Mouse (Mus musculus): ENCODE results near the gene Tyw1. TPM values are rescaled to one million over a fixed set of nuclear protein-coding genes. Genes with fewer than 3 reads are reported as not detected.

The Tyw1 gene
- polyA plus RNA-seq, 1 experiment from 2014 or later: 11.2 TPM

DNA sequence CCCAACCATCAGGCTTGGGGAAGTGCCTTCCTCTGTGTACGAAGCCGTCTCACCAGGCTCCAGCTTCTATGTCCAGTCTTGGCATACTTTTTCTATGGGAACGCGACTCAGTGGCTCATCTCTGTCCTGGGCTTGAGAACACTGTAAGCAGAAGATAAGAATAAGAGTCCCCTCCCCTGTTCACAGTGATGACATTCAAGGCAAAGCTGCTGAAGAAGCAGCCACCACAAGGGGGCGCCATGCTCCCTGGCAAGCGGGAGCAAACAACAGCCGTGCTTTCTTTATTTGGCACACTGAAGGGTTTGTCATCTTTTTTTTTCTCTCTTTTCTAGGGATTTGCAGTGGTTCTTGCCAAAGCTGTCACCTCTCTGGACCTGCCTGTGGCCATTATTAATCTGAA, 11.2 kb downstream of the Tyw1 start:
- no peaks in the 10 kb centered on the region for H3K27me3 ChIP-seq
- no peak overlapping the region for H3K9ac ChIP-seq
- H3K36me3 ChIP-seq (replicated peaks): peaks cover 69% of the 10 kb centered on the region
- H3K27ac ChIP-seq (replicated peaks): 0 out of 2 replicates have a peak overlapping the region, but pooled peaks have one; percentile 25
- WGBS (ENCODE audit: insufficient replicate concordance): 52% methylated on average over 7 of the region's 7 CpGs
- H3K4me2 ChIP-seq: no peak overlapping the region
- peak; percentile 49; the same call in 1 of the 2 replicates for ATAC-seq (ENCODE audit: insufficient read depth)
- H3K4me3 ChIP-seq (replicated peaks): no peak overlapping the region
- H3K9me3 ChIP-seq (replicated peaks): no peaks in the 10 kb centered on the region
- H3K4me1 ChIP-seq (replicated peaks): peaks cover 21% of the 10 kb centered on the region

DNA sequence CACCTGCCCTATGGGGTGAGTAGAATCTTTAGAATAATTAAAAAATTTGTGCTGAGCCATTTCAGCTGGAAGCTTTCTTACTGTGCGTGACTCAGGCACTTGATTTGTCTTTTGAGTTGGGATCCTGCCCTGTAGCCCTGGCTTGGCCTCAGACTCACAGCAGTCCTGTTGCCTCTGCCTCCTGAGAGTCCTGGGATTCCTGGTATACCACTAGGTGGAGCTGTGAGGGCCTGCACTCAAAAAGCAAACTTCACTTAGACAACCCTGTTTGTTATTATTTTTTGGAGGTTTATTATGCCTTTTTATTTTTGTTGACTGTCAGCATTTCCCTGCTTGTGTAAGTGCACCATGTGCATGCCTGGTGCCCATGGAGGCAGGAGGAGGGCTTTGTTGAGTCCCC, 11.9 kb downstream of the Tyw1 start:
- 85% methylated on average over 1 of the region's 1 CpGs for WGBS (ENCODE audit: insufficient replicate concordance)
- H3K4me1 ChIP-seq (replicated peaks): peaks cover 21% of the 10 kb centered on the region
- no peak for ATAC-seq (ENCODE audit: insufficient read depth)
- no peaks in the 10 kb centered on the region for H3K27me3 ChIP-seq
- H3K9ac ChIP-seq: no peak overlapping the region
- no peak overlapping the region for H3K4me2 ChIP-seq
- H3K4me3 ChIP-seq (replicated peaks): no peak overlapping the region
- H3K36me3 ChIP-seq (replicated peaks): peaks cover 71% of the 10 kb centered on the region
- no peak overlapping the region for H3K27ac ChIP-seq (replicated peaks)
- no peaks in the 10 kb centered on the region for H3K9me3 ChIP-seq (replicated peaks)

DNA sequence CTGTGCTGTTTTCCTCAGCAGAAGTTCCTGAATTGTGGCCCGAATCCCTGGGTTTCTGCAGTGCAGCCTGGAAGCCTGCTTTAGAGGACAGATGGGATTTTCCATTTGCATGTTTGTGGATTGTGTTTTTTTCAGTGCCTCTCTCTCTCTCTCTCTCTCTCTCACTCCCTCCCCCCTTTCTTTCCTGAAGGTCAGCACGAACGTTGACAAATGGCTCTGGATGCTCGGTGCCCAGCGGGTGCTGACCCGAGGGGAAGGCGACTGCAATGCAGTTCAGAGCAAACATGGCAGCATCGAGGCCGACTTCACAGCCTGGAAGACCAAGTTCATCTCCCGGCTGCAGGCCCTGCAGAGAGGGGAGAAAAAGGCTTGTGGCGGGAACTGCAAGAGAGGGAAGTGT, 13.6 kb downstream of the Tyw1 start:
- no peak overlapping the region for H3K27ac ChIP-seq (replicated peaks)
- no peaks in the 10 kb centered on the region for H3K9me3 ChIP-seq (replicated peaks)
- H3K4me3 ChIP-seq (replicated peaks): no peak overlapping the region
- H3K36me3 ChIP-seq (replicated peaks): peaks cover 62% of the 10 kb centered on the region
- no peak for ATAC-seq (ENCODE audit: insufficient read depth)
- no peak overlapping the region for H3K9ac ChIP-seq
- WGBS (ENCODE audit: insufficient replicate concordance): 79% methylated on average over 11 of the region's 11 CpGs
- no peaks in the 10 kb centered on the region for H3K27me3 ChIP-seq
- H3K4me2 ChIP-seq: no peak overlapping the region
- H3K4me1 ChIP-seq (replicated peaks): peaks cover 21% of the 10 kb centered on the region

DNA sequence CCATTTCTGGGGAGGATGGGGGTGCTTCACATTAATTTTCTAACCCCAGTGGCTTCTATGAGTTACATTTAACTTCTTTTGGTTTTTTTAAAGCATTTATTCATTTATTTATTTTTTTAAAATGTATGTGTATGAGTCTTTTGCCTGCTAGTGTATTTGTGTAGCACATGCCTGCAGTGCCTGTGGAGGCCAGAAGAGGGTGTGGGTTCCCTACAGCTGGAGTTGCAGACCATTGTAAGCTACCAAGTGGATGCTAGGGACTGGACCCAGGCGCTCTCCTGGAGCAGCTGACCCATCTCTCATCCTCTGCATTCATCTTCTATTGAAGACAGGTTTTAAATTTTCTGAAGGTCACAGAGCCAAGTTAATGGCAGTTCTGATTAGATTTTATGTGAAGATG, 16.9 kb downstream of the Tyw1 start:
- Histone ChIP-seq H3K9ac (no peak overlapping the region), H3K27me3 (no peaks in the 10 kb centered on the region), H3K9me3 (replicated peaks) (no peaks in the 10 kb centered on the region), H3K36me3 (replicated peaks) (peaks cover 67% of the 10 kb centered on the region), H3K27ac (replicated peaks) (no peak overlapping the region), H3K4me1 (replicated peaks) (no peaks in the 10 kb centered on the region), H3K4me2 (no peak overlapping the region), H3K4me3 (replicated peaks) (no peak overlapping the region)
- no peak for ATAC-seq (ENCODE audit: insufficient read depth)
- 91% methylated on average over 1 of the region's 1 CpGs for whole genome bisulfite sequencing (ENCODE audit: insufficient replicate concordance)

GRCm38 (mm10) chr5:130273046-130273445, 17.6 kb downstream of the Tyw1 start:
- H3K4me1 ChIP-seq (replicated peaks): no peaks in the 10 kb centered on the region
- no peaks in the 10 kb centered on the region for H3K27me3 ChIP-seq
- no peak for ATAC-seq (ENCODE audit: insufficient read depth)
- no peak overlapping the region for H3K9ac ChIP-seq
- H3K4me3 ChIP-seq (replicated peaks): no peak overlapping the region
- WGBS (ENCODE audit: insufficient replicate concordance): 85% methylated on average over 6 of the region's 6 CpGs
- H3K4me2 ChIP-seq: no peak overlapping the region
- no peaks in the 10 kb centered on the region for H3K9me3 ChIP-seq (replicated peaks)
- no peak overlapping the region for H3K27ac ChIP-seq (replicated peaks)
- peaks cover 66% of the 10 kb centered on the region for H3K36me3 ChIP-seq (replicated peaks)

- ATAC-seq (ENCODE audit: insufficient read depth): no peak
- Histone ChIP-seq H3K27me3 (no peaks in the 10 kb centered on the region), H3K9me3 (replicated peaks) (no peaks in the 10 kb centered on the region), H3K27ac (replicated peaks) (no peak overlapping the region), H3K4me2 (no peak overlapping the region), H3K36me3 (replicated peaks) (peaks cover 72% of the 10 kb centered on the region), H3K4me3 (replicated peaks) (no peak overlapping the region), H3K4me1 (replicated peaks) (no peaks in the 10 kb centered on the region), H3K9ac (no peak overlapping the region)
- 44% methylated on average over 4 of the region's 4 CpGs for WGBS (ENCODE audit: insufficient replicate concordance)
Observed at GRCm38 (mm10) chr5:130275509-130275908, 20.1 kb downstream of the Tyw1 start.

DNA sequence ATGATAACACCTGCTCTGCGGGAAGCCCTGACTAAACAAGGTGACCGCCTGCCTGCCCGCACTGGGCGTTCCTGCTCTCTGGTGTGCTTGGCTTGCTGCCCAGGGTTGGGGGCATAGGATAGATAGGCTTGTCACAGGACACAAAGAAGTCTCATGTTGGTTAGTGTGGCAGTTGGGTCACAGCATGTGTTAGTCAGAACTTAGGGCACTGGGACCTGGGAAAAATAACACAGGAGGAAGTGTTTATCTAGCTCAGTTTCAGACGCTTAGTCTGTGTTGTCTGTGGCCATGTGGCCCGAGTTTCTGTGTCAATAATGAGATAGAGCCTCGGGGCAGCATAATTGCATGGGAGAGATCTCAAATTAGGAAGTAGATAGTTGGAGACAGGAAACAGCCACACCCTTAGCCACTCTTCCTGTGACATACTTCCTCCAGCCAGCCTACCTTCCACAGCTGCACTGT, 22.6 kb downstream of the Tyw1 start:
- Histone ChIP-seq H3K9ac (no peak overlapping the region), H3K36me3 (replicated peaks) (peaks cover 83% of the 10 kb centered on the region), H3K4me3 (replicated peaks) (no peak overlapping the region), H3K4me2 (no peak overlapping the region), H3K27ac (replicated peaks) (no peak overlapping the region), H3K4me1 (replicated peaks) (no peaks in the 10 kb centered on the region), H3K27me3 (no peaks in the 10 kb centered on the region), H3K9me3 (replicated peaks) (no peaks in the 10 kb centered on the region)
- ATAC-seq (ENCODE audit: insufficient read depth): no peak
- 29% methylated on average over 7 of the region's 7 CpGs for whole genome bisulfite sequencing (ENCODE audit: insufficient replicate concordance)

DNA sequence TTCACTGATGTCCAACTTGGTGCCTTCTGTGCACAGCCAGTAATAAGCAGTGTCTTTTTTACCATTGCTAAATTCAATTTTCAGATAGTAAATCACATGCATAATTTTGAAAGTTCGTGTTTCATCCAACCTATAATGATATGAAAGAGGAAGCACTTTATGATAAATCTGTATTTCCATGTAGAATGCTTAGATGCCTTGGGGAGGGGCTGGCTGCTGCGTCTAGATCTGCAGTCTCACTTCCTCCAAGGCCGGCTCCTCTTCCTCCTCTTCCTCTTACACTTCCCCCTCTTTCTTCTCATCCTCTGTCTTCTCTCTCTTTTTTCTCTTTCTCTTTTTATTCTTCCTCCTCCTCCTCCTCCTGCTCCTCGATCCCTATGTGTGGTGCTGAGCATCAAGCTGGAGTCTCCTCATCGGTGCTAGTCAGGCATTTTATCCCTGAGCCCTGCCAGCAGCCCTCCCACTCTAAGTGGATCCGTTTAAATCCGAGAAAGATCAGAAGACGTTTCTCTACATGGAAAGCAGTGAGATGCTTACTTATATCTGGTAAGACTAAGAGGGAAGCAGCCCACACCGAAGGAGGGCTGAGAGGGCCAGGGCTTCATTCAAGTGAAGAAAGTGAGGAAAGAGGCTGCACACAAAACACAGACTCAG, 27.8 kb downstream of the Tyw1 start:
- Histone ChIP-seq H3K4me3 (replicated peaks) (no peak overlapping the region), H3K9me3 (replicated peaks) (no peaks in the 10 kb centered on the region), H3K4me2 (no peak overlapping the region), H3K27me3 (no peaks in the 10 kb centered on the region), H3K9ac (no peak overlapping the region), H3K27ac (replicated peaks) (no peak overlapping the region), H3K4me1 (replicated peaks) (no peaks in the 10 kb centered on the region), H3K36me3 (replicated peaks) (peaks cover 78% of the 10 kb centered on the region)
- WGBS (ENCODE audit: insufficient replicate concordance): 77% methylated on average over 9 of the region's 9 CpGs
- ATAC-seq (ENCODE audit: insufficient read depth): no peak

DNA sequence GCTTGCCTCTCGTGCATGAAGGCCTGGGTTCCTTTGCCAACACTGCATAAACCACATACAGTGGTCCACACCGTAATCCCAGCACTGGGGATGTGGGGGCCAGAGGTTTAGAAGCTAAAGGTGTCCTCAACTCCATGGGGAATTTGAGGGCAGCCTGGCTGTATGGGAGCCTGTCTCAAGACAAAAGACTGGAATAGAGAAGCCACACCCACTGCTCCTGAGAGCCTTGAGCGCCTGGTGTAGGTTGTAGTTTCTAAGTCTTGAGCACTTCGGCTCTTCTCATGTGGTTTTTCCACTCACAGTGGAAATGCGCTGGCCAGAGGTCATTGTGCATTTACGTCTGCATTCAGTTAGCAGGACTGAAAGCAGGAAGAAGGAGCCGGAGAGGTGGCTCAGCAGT, 32.7 kb downstream of the Tyw1 start:
- Histone ChIP-seq H3K9me3 (replicated peaks) (no peaks in the 10 kb centered on the region), H3K27me3 (no peaks in the 10 kb centered on the region), H3K27ac (replicated peaks) (no peak overlapping the region), H3K4me3 (replicated peaks) (no peak overlapping the region), H3K9ac (no peak overlapping the region), H3K4me1 (replicated peaks) (no peaks in the 10 kb centered on the region), H3K36me3 (replicated peaks) (peaks cover 55% of the 10 kb centered on the region), H3K4me2 (no peak overlapping the region)
- no peak for ATAC-seq (ENCODE audit: insufficient read depth)
- 84% methylated on average over 7 of the region's 7 CpGs for WGBS (ENCODE audit: insufficient replicate concordance)

GRCm38 (mm10) chr5:130290242-130290641, 34.8 kb downstream of the Tyw1 start:
- H3K4me2 ChIP-seq: no peak overlapping the region
- no peaks in the 10 kb centered on the region for H3K9me3 ChIP-seq (replicated peaks)
- H3K4me1 ChIP-seq (replicated peaks): no peaks in the 10 kb centered on the region
- ATAC-seq (ENCODE audit: insufficient read depth): no peak
- H3K27me3 ChIP-seq: no peaks in the 10 kb centered on the region
- no peak overlapping the region for H3K27ac ChIP-seq (replicated peaks)
- H3K9ac ChIP-seq: no peak overlapping the region
- H3K36me3 ChIP-seq (replicated peaks): peaks cover 41% of the 10 kb centered on the region
- WGBS (ENCODE audit: insufficient replicate concordance): 86% methylated on average over 6 of the region's 6 CpGs
- H3K4me3 ChIP-seq (replicated peaks): no peak overlapping the region

DNA sequence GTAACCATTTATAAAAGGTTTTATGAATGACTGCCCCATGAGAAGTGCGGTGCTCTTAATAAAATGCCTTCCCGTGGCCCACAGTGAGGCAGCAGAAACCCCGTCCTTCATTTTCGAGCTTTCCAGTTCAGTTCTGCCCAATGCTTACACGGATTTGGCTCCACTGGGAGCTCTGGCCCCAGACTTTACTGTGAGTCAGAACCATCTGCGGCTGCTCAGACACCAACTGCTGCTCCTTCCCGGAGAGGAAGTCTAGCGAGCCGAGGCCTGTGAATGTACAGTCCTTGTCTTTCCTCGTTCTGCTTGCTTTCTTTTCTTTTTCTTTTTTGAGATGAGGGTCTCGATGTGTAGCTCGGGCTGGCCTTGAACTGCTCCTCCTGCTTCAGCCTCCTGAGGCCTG, 35.4 kb downstream of the Tyw1 start:
- no peak overlapping the region for H3K4me2 ChIP-seq
- ATAC-seq (ENCODE audit: insufficient read depth): no peak
- no peaks in the 10 kb centered on the region for H3K9me3 ChIP-seq (replicated peaks)
- H3K36me3 ChIP-seq (replicated peaks): peaks cover 44% of the 10 kb centered on the region
- H3K27me3 ChIP-seq: no peaks in the 10 kb centered on the region
- 80% methylated on average over 12 of the region's 12 CpGs for WGBS (ENCODE audit: insufficient replicate concordance)
- no peak overlapping the region for H3K4me3 ChIP-seq (replicated peaks)
- H3K27ac ChIP-seq (replicated peaks): no peak overlapping the region
- no peaks in the 10 kb centered on the region for H3K4me1 ChIP-seq (replicated peaks)
- no peak overlapping the region for H3K9ac ChIP-seq

- H3K4me2 ChIP-seq: no peak overlapping the region
- peaks cover 55% of the 10 kb centered on the region for H3K36me3 ChIP-seq (replicated peaks)
- H3K4me1 ChIP-seq (replicated peaks): no peaks in the 10 kb centered on the region
- H3K27me3 ChIP-seq: no peaks in the 10 kb centered on the region
- H3K27ac ChIP-seq (replicated peaks): no peak overlapping the region
- 84% methylated on average over 4 of the region's 4 CpGs for WGBS (ENCODE audit: insufficient replicate concordance)
- no peak overlapping the region for H3K9ac ChIP-seq
- no peaks in the 10 kb centered on the region for H3K9me3 ChIP-seq (replicated peaks)
- no peak for ATAC-seq (ENCODE audit: insufficient read depth)
- H3K4me3 ChIP-seq (replicated peaks): no peak overlapping the region
Observed at GRCm38 (mm10) chr5:130292976-130293375, 37.6 kb downstream of the Tyw1 start.
